Mouse (Mus musculus) Patski (cell line): ENCODE results near the gene R3hcc1l. TPM values are rescaled to one million over a fixed set of nuclear protein-coding genes. Genes with fewer than 3 reads are reported as not detected.

ENCODE experiments used
- ATAC-seq: fragments of 100-300 bp; one replicate; pipeline ENCODE4 v1.8.0; 2021
- CTCF ChIA-PET: fragments of 350-600 bp; sonication (Branson Sonifier 250); formaldehyde crosslinking; loops from one replicate; lab custom pipeline; 2022; ENCODE audit warnings: inconsistent platforms; lab: Charles Lee
- POLR2A ChIA-PET: fragments of 350-600 bp; sonication (Branson Sonifier 250); formaldehyde crosslinking; loops from one replicate; lab custom pipeline; 2022; ENCODE audit warnings: antibody characterized with exemption, inconsistent platforms; lab: Charles Lee
- DNase-seq: peaks from one replicate; pipeline ENCODE4 v3.0.0-alpha.2; 2011; ENCODE audit warnings: low read depth, low spot score
- H3K27me3 ChIP-seq: fragments of 371-371 bp; one replicate; pipeline ENCODE4 v1.5.1; 2021
- CTCF ChIP-seq: fragments of 100-300 bp; IDR thresholded peaks from one replicate; pipeline ENCODE4 v1.5.1; 2021
- in situ Hi-C: fragments of 300-500 bp; cut with MboI; formaldehyde crosslinking; loops from 3 replicates; pipeline ENCODE4 v1.11.1; 2018; ENCODE audit warnings: low pct_unique_long_range_greater_than_20kb, mixed read lengths
- polyA plus RNA-seq: library from polyadenylated mRNA; unstranded; gene quantifications from one replicate; pipeline ENCODE4 v1.2.3, GENCODE M21; 2021

R3hcc1l gene
- 28.6 TPM for polyA plus RNA-seq

- ChIA-PET POLR2A (interaction anchor here (0.7 to 1.5 kb wide), 5 partner anchors 9 to 136 kb away, joined by 3 to 5 read pairs (median 4); no protein-coding TSS in a partner anchor), CTCF (interaction anchor here (0.7 to 1.7 kb wide), 6 partner anchors 8 to 223 kb away, joined by 3 to 6 read pairs (median 4); no protein-coding TSS in a partner anchor)
- no peaks in the 10 kb centered on the region for H3K27me3 ChIP-seq
- ATAC-seq (peak; percentile 94), DNase-seq (no peak)
- TF ChIP-seq CTCF: peak; percentile 99
- in situ Hi-C loops: no loop called here
Observed at GRCm38 (mm10) chr19:42518620-42519310, at the start of gene R3hcc1l. Gene R3hcc1l, plus strand, starts transcription at chr19:42518759.

DNA sequence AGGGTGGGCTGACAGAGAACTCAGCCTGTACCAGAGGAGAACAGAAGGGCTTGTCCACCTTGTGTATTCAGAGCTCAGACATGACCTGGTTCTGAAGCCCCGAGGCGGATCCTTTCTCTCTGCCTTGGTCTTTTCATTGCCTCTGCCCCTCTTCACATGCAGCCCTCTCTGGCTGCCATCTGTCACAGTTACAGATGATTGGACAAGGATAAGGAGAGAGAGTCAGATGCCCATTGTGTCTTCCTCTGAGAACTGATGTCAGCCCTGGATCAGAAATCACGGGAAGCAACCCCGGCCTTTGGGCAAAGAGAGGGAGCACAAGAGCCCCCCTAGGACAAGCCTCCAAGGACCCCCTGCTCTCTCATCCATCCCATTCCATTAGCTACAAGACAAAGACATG, 47.0 kb upstream of the R3hcc1l start:
- in situ Hi-C loops: no loop called here
- ChIA-PET POLR2A (no interaction called here), CTCF (no interaction called here)
- DNase-seq: no peak
- H3K27me3 ChIP-seq: peaks cover 45% of the 10 kb centered on the region
- ATAC-seq: no peak
- TF ChIP-seq CTCF: no peak

GRCm38 (mm10) chr19:42472831-42473230, 45.7 kb upstream of the R3hcc1l start:
- ChIA-PET POLR2A (interaction anchor here (0.9 kb wide), 1 partner anchor 24 kb away, joined by 4 read pairs; no protein-coding TSS in a partner anchor), CTCF (interaction anchor here (1.4 kb wide), 2 partner anchors 19 to 200 kb away, joined by 3 read pairs; no protein-coding TSS in a partner anchor)
- peaks cover 43% of the 10 kb centered on the region for H3K27me3 ChIP-seq
- in situ Hi-C loops: no loop called here
- DNase-seq: no peak
- no peak for TF ChIP-seq CTCF
- ATAC-seq: no peak

GRCm38 (mm10) chr19:42477769-42478168, 40.8 kb upstream of the R3hcc1l start:
- ChIA-PET POLR2A (no interaction called here), CTCF (no interaction called here)
- H3K27me3 ChIP-seq: peaks cover 17% of the 10 kb centered on the region
- in situ Hi-C loops: no loop called here
- ATAC-seq (no peak), DNase-seq (no peak)
- TF ChIP-seq CTCF: no peak

DNA sequence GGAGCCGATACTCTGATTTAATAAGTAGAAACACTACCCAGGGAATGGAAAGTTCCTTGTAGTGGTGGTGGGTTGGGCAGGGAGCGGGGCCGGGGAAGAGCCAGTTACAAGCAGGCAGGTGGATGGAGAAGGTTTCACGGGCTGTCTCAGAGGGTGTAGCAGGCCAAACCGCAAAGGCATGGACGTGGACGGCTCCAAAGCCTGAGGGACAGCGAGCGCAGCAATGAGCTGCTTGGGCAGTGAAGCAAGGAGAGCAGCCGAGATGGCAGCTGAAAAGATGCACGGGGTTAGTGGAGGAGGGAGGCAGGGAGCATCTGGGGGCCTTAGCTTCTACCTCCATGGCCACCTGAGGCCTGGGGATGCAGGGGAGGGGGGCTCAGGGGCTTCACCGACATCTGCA, 40.3 kb upstream of the R3hcc1l start:
- in situ Hi-C loops: no loop called here
- POLR2A ChIA-PET: no interaction called here
- ATAC-seq: peak; percentile 55
- TF ChIP-seq CTCF: no peak
- no peak for DNase-seq
- CTCF ChIA-PET: interaction anchor here (1.7 kb wide), 1 partner anchor 92 kb away, joined by 8 read pairs; no protein-coding TSS in a partner anchor
- H3K27me3 ChIP-seq: peaks cover 17% of the 10 kb centered on the region

- peaks cover 30% of the 10 kb centered on the region for H3K27me3 ChIP-seq
- in situ Hi-C loops: no loop called here
- CTCF ChIA-PET: interaction anchor here (0.9 to 2.1 kb wide), 5 partner anchors 11 to 57 kb away, joined by 3 to 7 read pairs (median 4); no protein-coding TSS in a partner anchor
- DNase-seq: peak; percentile 46
- POLR2A ChIA-PET: interaction anchor here (1.0 kb wide), 1 partner anchor 32 kb away, joined by 4 read pairs; no protein-coding TSS in a partner anchor
- no peak for TF ChIP-seq CTCF
- peak; percentile 53 for ATAC-seq
Observed at GRCm38 (mm10) chr19:42485443-42485842, 33.1 kb upstream of the R3hcc1l start.

DNA sequence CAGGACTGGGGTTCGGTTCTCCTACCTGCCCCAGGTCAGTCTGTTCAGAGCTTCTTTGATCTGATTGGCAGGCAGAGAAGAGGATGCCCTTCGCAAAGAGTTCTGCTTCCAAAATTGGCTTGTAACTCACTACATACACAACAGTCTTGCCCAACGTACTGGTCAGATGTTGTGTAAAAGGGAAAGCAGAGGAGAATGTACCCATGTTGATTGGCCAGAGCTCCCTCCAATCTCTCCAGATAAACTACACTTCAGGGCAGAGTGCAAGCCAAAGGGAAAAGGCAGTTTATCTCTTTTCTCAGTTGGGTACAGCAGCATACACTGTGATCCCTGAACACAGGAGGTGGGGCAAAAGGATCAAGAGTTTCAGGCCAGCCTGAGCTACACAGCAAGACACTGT, 31.3 kb upstream of the R3hcc1l start:
- CTCF ChIA-PET: interaction anchor here (1.1 to 1.8 kb wide), 2 partner anchors 43 to 63 kb away, joined by 3 to 7 read pairs; no protein-coding TSS in a partner anchor
- POLR2A ChIA-PET: interaction anchor here (2.0 kb wide), 1 partner anchor 12 kb away, joined by 11 read pairs; no protein-coding TSS in a partner anchor

GRCm38 (mm10) chr19:42493257-42493917, 25.2 kb upstream of the R3hcc1l start:
- in situ Hi-C loops: no loop called here
- ChIA-PET CTCF (no interaction called here), POLR2A (no interaction called here)
- peaks cover 66% of the 10 kb centered on the region for H3K27me3 ChIP-seq
- no peak for TF ChIP-seq CTCF
- ATAC-seq: no peak
- DNase-seq: no peak

More for the DNA sequence above, 31.3 kb upstream of the R3hcc1l start:
- no peak for TF ChIP-seq CTCF
- ATAC-seq (no peak), DNase-seq (no peak)
- in situ Hi-C loops: no loop called here
- peaks cover 44% of the 10 kb centered on the region for H3K27me3 ChIP-seq

DNA sequence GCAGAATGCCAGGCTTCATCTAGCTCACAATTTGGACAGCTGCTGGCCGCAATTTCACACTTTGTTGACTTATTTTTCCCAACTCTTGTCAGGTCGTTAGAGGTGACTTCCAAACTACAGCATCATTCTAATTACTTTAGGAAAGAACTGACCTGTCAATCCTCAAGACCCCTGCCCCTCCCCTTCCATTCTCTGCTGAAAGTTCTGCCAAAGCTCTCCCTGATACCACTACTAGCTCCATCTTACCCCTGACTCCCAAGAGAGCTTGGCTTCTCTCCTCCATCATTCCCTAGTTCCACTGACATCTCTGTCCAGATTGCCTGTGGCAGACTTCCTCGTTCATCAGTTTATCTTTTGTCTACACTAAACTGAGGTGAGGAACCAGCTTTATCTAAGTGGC, 14.4 kb upstream of the R3hcc1l start:
- no peak for TF ChIP-seq CTCF
- H3K27me3 ChIP-seq: peaks cover 70% of the 10 kb centered on the region
- in situ Hi-C loops: no loop called here
- POLR2A ChIA-PET: no interaction called here
- CTCF ChIA-PET: interaction anchor here (1.1 to 1.2 kb wide), 2 partner anchors 12 to 15 kb away, joined by 3 to 4 read pairs; partner anchors contain the start of gene R3hcc1l
- DNase-seq (no peak), ATAC-seq (no peak)

- ATAC-seq (no peak), DNase-seq (no peak)
- no peak for TF ChIP-seq CTCF
- in situ Hi-C loops: no loop called here
- ChIA-PET POLR2A (no interaction called here), CTCF (interaction anchor here (1.0 kb wide), 2 partner anchors 9 to 12 kb away, joined by 3 to 6 read pairs; partner anchors contain the start of gene R3hcc1l)
- peaks cover 28% of the 10 kb centered on the region for H3K27me3 ChIP-seq
Observed at GRCm38 (mm10) chr19:42509625-42510024, 8.9 kb upstream of the R3hcc1l start.
